Mouse (Mus musculus) liver, adult 2 months (tissue): ENCODE data around the gene Ppp4r1.

Experiments used
- CTCF ChIP-seq: fragments of 200-500 bp; IDR thresholded peaks from 2 replicates; pipeline ENCODE4 v1.5.1; 2011; ENCODE audit warnings: low read depth, low read length, control low read depth
- POLR2A ChIP-seq: fragments of 200-500 bp; IDR thresholded peaks from 2 replicates; pipeline ENCODE4 v1.6.1; 2011; ENCODE audit warnings: low read length, control low read depth; ENCODE audit not compliant: insufficient read depth; ENCODE audit errors: extremely low read depth

- TF ChIP-seq CTCF (no peak), POLR2A (no peak)
These were observed 11.9 kb downstream of the Ppp4r1 start for GRCm38 (mm10) chr17:65794096-65794850.
